Mouse (Mus musculus): ENCODE measurements at regions not wholly inside any gene's neighbourhood (a gene's known extent, or its start where the extent isn't known, plus 50 kb on each side); places are given as distances from the start of the nearest gene placed in this dataset.

GRCm38 (mm10) chr14:68927814-68928213 is 366.3 kb downstream of the Synb start:
- H3K4me1 ChIP-seq (ENCODE audit: control insufficient read depth, insufficient read depth, low read length): no peaks in the 10 kb centered on the region
- WGBS: 34% methylated on average over 4 of the region's 4 CpGs
- no peak overlapping the region for H3K4me3 ChIP-seq (replicated peaks; ENCODE audit: extremely low read depth, low read depth, low read length)
- no peak for DNase-seq
- TF ChIP-seq CTCF (IDR thresholded peaks at IDR 0.05; ENCODE audit: insufficient read depth, low read length): no peak
- no peak for TF ChIP-seq POLR2A (IDR thresholded peaks at IDR 0.05; ENCODE audit: borderline replicate concordance, extremely low read depth, low read depth, low read length)

- Histone ChIP-seq H3K4me3 (replicated peaks; ENCODE audit: extremely low read depth, low read depth, low read length) (no peak overlapping the region), H3K4me1 (ENCODE audit: control insufficient read depth, insufficient read depth, low read length) (no peaks in the 10 kb centered on the region)
- TF ChIP-seq CTCF (IDR thresholded peaks at IDR 0.05; ENCODE audit: insufficient read depth, low read length) (no peak), POLR2A (IDR thresholded peaks at IDR 0.05; ENCODE audit: borderline replicate concordance, extremely low read depth, low read depth, low read length) (no peak)
- DNase-seq: no peak
- 7% methylated on average over 2 of the region's 2 CpGs for WGBS
These were observed 371.0 kb downstream of the Synb start for GRCm38 (mm10) chr14:68923054-68923453.

GRCm38 (mm10) chr14:68922035-68922434 is 372.1 kb downstream of the Synb start:
- no peak for TF ChIP-seq CTCF (IDR thresholded peaks at IDR 0.05; ENCODE audit: insufficient read depth, low read length)
- no peak for TF ChIP-seq POLR2A (IDR thresholded peaks at IDR 0.05; ENCODE audit: borderline replicate concordance, extremely low read depth, low read depth, low read length)

DNA sequence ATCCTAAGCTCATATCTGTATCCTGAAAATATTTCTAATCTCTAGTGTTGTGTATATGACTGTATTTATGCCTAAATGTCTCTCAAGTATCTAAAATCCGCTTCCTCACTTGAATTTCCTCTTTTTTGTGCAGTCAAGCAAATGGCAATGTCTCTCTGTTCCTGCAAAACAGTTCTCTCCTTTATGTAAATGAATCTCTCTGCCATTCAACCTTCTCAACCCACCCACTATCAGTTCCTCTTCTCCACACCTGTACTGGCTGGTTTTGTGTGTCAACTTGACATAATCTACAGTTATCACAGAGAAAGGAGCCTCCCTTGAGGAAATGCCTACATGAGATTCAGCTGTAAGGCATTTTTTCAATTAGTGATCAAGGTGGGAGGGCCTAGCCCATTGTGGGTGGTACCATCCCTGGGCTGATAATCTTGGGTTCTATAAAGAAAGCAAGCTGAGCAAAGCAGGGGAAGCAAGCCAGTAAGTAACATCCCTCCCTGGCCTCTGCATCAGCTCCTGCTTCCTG is 375.5 kb downstream of the Synb start:
- TF ChIP-seq POLR2A (IDR thresholded peaks at IDR 0.05; ENCODE audit: borderline replicate concordance, extremely low read depth, low read depth, low read length) (no peak), CTCF (IDR thresholded peaks at IDR 0.05; ENCODE audit: insufficient read depth, low read length) (no peak)
- no peak for DNase-seq
- no peaks in the 10 kb centered on the region for H3K4me1 ChIP-seq (ENCODE audit: control insufficient read depth, insufficient read depth, low read length)
- no peak overlapping the region for H3K4me3 ChIP-seq (replicated peaks; ENCODE audit: extremely low read depth, low read depth, low read length)
- 68% methylated on average over 1 of the region's 1 CpGs for WGBS

More at GRCm38 (mm10) chr14:68922035-68922434, 372.1 kb downstream of the Synb start:
- no peak for DNase-seq
- H3K4me1 ChIP-seq (ENCODE audit: control insufficient read depth, insufficient read depth, low read length): no peaks in the 10 kb centered on the region
- 28% methylated on average over 2 of the region's 2 CpGs for WGBS
- H3K4me3 ChIP-seq (replicated peaks; ENCODE audit: extremely low read depth, low read depth, low read length): no peak overlapping the region

- WGBS: 76% methylated on average over 3 of the region's 3 CpGs
- no peaks in the 10 kb centered on the region for H3K4me1 ChIP-seq (ENCODE audit: control insufficient read depth, insufficient read depth, low read length)
- no peak overlapping the region for H3K4me3 ChIP-seq (replicated peaks; ENCODE audit: extremely low read depth, low read depth, low read length)
- TF ChIP-seq POLR2A (IDR thresholded peaks at IDR 0.05; ENCODE audit: borderline replicate concordance, extremely low read depth, low read depth, low read length): no peak
- TF ChIP-seq CTCF (IDR thresholded peaks at IDR 0.05; ENCODE audit: insufficient read depth, low read length): no peak
- no peak for DNase-seq
These were observed 394.2 kb downstream of the Synb start for GRCm38 (mm10) chr14:68899921-68900320.

- WGBS: 76% methylated on average over 4 of the region's 4 CpGs
- TF ChIP-seq CTCF (IDR thresholded peaks at IDR 0.05; ENCODE audit: insufficient read depth, low read length): no peak
- no peak for TF ChIP-seq POLR2A (IDR thresholded peaks at IDR 0.05; ENCODE audit: borderline replicate concordance, extremely low read depth, low read depth, low read length)
- DNase-seq: no peak
- H3K4me1 ChIP-seq (ENCODE audit: control insufficient read depth, insufficient read depth, low read length): no peaks in the 10 kb centered on the region
- no peak overlapping the region for H3K4me3 ChIP-seq (replicated peaks; ENCODE audit: extremely low read depth, low read depth, low read length)
These were observed 416.9 kb downstream of the Synb start for GRCm38 (mm10) chr14:68877171-68877570.

DNA sequence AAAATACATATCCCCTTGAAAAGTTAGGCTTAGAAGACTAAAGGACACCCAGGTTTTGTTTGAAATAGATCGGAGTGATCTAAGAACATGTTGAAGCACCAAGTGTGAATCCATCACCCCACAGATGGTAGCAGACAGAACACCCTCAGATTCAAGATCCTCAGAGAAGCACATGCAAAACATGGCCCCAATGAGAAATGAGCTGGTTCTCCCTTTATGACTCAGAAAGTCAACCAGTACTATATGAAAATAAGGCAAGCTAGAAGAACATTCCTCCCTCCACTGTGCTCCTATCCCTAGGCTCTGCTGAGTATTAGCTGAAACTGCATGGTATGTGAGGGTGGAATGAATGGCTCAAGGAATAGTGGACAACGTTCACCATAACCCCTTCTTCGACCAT is 433.0 kb downstream of the Synb start:
- Histone ChIP-seq H3K4me3 (replicated peaks; ENCODE audit: extremely low read depth, low read depth, low read length) (no peak overlapping the region), H3K4me1 (ENCODE audit: control insufficient read depth, insufficient read depth, low read length) (no peaks in the 10 kb centered on the region)
- DNase-seq: no peak
- TF ChIP-seq CTCF (IDR thresholded peaks at IDR 0.05; ENCODE audit: insufficient read depth, low read length) (no peak), POLR2A (IDR thresholded peaks at IDR 0.05; ENCODE audit: borderline replicate concordance, extremely low read depth, low read depth, low read length) (no peak)
- WGBS: 87% methylated on average over 3 of the region's 3 CpGs

DNA sequence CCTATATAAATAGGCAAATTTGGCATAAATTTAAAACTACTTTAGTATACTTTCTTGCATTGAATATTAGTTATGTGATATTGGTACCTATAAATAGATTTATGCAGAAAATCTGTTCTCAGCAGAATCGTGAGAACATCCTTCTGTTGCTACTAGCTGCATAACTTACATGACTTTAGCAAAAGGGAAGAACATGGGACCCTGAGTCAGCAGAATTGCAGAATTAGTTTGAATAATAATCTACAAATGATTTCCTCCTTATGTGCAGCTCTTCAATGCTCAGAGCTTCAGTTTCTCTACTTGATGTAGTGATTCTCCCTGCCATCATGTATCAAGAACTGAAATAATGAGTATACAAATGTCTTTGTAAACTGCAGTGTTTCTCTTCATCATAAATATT is 436.2 kb downstream of the Synb start:
- no peak for TF ChIP-seq POLR2A (IDR thresholded peaks at IDR 0.05; ENCODE audit: borderline replicate concordance, extremely low read depth, low read depth, low read length)
- TF ChIP-seq CTCF (IDR thresholded peaks at IDR 0.05; ENCODE audit: insufficient read depth, low read length): no peak
- no peak for DNase-seq
- Histone ChIP-seq H3K4me1 (ENCODE audit: control insufficient read depth, insufficient read depth, low read length) (no peaks in the 10 kb centered on the region), H3K4me3 (replicated peaks; ENCODE audit: extremely low read depth, low read depth, low read length) (no peak overlapping the region)
- WGBS: 50% methylated on average over 1 of the region's 1 CpGs

DNA sequence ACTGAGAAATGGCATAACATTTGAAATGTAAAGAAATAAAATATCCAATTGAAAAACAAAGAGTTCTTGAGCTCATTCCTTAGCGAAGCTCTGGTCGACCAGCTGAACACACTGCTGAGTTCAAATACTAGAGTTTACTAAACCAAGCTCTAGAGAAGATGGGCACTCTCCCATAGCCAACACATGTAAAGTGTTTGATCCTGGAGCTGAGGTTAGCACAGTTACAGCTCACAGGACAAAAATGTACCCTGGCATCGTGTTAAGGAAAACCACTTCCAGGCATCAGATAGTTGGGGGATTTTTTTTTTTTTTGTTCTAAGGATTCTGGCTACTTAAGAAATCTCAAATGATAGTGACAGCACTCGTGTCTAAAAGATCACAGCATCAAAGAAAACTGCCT is 445.6 kb downstream of the Synb start:
- H3K4me1 ChIP-seq (ENCODE audit: control insufficient read depth, insufficient read depth, low read length): no peaks in the 10 kb centered on the region
- no peak overlapping the region for H3K4me3 ChIP-seq (replicated peaks; ENCODE audit: extremely low read depth, low read depth, low read length)
- TF ChIP-seq CTCF (IDR thresholded peaks at IDR 0.05; ENCODE audit: insufficient read depth, low read length): no peak
- TF ChIP-seq POLR2A (IDR thresholded peaks at IDR 0.05; ENCODE audit: borderline replicate concordance, extremely low read depth, low read depth, low read length): no peak
- WGBS: 77% methylated on average over 4 of the region's 4 CpGs
- DNase-seq: no peak

DNA sequence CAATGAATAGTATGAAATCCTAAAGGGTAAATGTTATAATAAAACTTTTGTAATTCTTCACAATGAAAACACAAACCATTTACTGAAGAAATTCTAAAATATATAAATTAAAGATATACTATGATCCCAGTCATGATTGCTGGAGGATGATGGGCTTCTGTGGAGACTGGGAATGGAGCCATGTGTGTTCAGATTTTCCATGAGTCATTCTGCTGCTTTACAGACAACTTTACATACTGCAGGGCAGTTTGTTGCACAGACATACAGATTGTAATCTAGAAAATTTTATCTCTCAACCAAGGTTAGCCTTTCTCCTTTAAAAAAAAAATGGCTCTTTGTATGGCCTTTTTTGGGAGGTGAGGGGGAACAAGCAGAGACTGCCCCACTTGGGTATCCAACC is 446.5 kb downstream of the Synb start:
- no peaks in the 10 kb centered on the region for H3K4me1 ChIP-seq (ENCODE audit: control insufficient read depth, insufficient read depth, low read length)
- no peak for TF ChIP-seq POLR2A (IDR thresholded peaks at IDR 0.05; ENCODE audit: borderline replicate concordance, extremely low read depth, low read depth, low read length)
- no peak for TF ChIP-seq CTCF (IDR thresholded peaks at IDR 0.05; ENCODE audit: insufficient read depth, low read length)
- no peak overlapping the region for H3K4me3 ChIP-seq (replicated peaks; ENCODE audit: extremely low read depth, low read depth, low read length)
- no peak for DNase-seq
